Mouse (Mus musculus) skeletal muscle tissue, adult 2 months (tissue): ENCODE measurements around the gene Glce.
A peak's percentile ranks its signal among the peaks of the same experiment; 100 is the strongest.

ENCODE experiments used
- DNase-seq: peaks from one replicate; pipeline ENCODE4 v3.0.0-alpha.2; 2012; ENCODE audit warnings: low read depth, low spot score

Gene Glce

GRCm38 (mm10) chr9:62122508-62123215, at the start of gene Glce:
Glce (minus strand) TSS chr9:62122655.
- peak; percentile 99 for DNase-seq

GRCm38 (mm10) chr9:62172239-62172638, 49.8 kb upstream of the Glce start:
- DNase-seq: no peak

GRCm38 (mm10) chr9:62170921-62171320, 48.5 kb upstream of the Glce start:
- no peak for DNase-seq

- no peak for DNase-seq
Measured at GRCm38 (mm10) chr9:62166621-62167020, 44.2 kb upstream of the Glce start.

- DNase-seq: peak; percentile 42
Measured at GRCm38 (mm10) chr9:62166186-62166585, 43.7 kb upstream of the Glce start.

GRCm38 (mm10) chr9:62162889-62163291, 40.4 kb upstream of the Glce start:
- DNase-seq: no peak

GRCm38 (mm10) chr9:62160788-62161187, 38.3 kb upstream of the Glce start:
- no peak for DNase-seq

GRCm38 (mm10) chr9:62158746-62159145, 36.3 kb upstream of the Glce start:
- peak; percentile 9 for DNase-seq

GRCm38 (mm10) chr9:62155821-62156220, 33.4 kb upstream of the Glce start:
- DNase-seq: no peak

GRCm38 (mm10) chr9:62155400-62155799, 32.9 kb upstream of the Glce start:
- no peak for DNase-seq

GRCm38 (mm10) chr9:62154956-62155355, 32.5 kb upstream of the Glce start:
- DNase-seq: no peak

GRCm38 (mm10) chr9:62154551-62154950, 32.1 kb upstream of the Glce start:
- DNase-seq: no peak

- DNase-seq: peak; percentile 58
Measured at GRCm38 (mm10) chr9:62153263-62153662, 30.8 kb upstream of the Glce start.

GRCm38 (mm10) chr9:62152506-62152905, 30.1 kb upstream of the Glce start:
- DNase-seq: no peak

GRCm38 (mm10) chr9:62145198-62145597, 22.7 kb upstream of the Glce start:
- DNase-seq: no peak

- no peak for DNase-seq
Measured at GRCm38 (mm10) chr9:62143428-62143827, 21.0 kb upstream of the Glce start.

- DNase-seq: no peak
Measured at GRCm38 (mm10) chr9:62139027-62139426, 16.6 kb upstream of the Glce start.

- peak; percentile 47 for DNase-seq
Measured at GRCm38 (mm10) chr9:62137259-62137658, 14.8 kb upstream of the Glce start.

- no peak for DNase-seq
Measured at GRCm38 (mm10) chr9:62132005-62132782, 9.7 kb upstream of the Glce start.

GRCm38 (mm10) chr9:62130746-62131145, 8.3 kb upstream of the Glce start:
- peak; percentile 54 for DNase-seq

GRCm38 (mm10) chr9:62128056-62128455, 5.6 kb upstream of the Glce start:
- no peak for DNase-seq

GRCm38 (mm10) chr9:62125986-62126575, 3.6 kb upstream of the Glce start:
- no peak for DNase-seq

- DNase-seq: no peak
Measured at GRCm38 (mm10) chr9:62124266-62124665, 1.8 kb upstream of the Glce start.
